Mouse (Mus musculus): Measurements from ENCODE around the gene Rimbp2.

- TF ChIP-seq POLR2A (IDR thresholded peaks at IDR 0.05; ENCODE audit: borderline replicate concordance, extremely low read depth, low read depth, low read length) (no peak), CTCF (IDR thresholded peaks at IDR 0.05; ENCODE audit: insufficient read depth, low read length) (no peak)
Measured at GRCm38 (mm10) chr5:128852791-128853190, 100.5 kb downstream of the Rimbp2 start.

Measured in lung, adult 2 months (tissue).